Comparison of ENCODE assay signal across 20 mouse cellular contexts in the genomic region with DNA sequence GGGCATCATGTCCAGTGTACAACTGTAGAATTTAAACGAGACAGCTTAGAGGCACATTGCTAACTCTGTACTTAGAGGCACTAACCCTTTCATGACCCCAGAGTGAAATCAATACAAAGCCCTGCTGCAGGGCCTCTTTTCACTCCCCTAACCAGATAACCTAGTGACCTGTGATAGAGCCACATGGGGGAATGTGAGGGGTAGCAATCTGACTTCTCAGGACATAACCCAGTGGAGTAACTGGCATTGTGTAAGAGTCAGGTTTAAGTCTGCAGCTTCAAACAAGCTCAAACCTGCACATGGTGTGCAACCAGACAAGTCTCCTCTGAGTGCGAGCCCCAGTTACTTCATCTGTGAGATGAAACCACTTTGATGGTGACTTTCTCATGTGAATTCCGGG.
DNase-seq lines count a peak whose midpoint lies in the region; ATAC-seq and TF ChIP-seq lines count a peak whose summit lies in the region.
"Had no signal": no experiment of that assay in that cellular context is flagged by ENCODE, and none has a peak within 500 bp of the region (broad histone marks: within the 10 kb centered on the region; RNA-seq: fewer than 3 reads in every experiment).

No protein-coding gene starts in this region.

- DNase-seq in embryonic facial prominence, embryonic 10.5 days (ENCODE audit: low spot score), result no peak
- no peak for DNase-seq in embryonic facial prominence, embryonic 11.5 days (ENCODE audit: low spot score)
- DNase-seq in liver, embryonic 14.5 days (ENCODE audit: low read depth in 3 of 3, low spot score in 3 of 3), result peak in 2 of 3 experiments; percentile 11 to 31
- no peak for DNase-seq in kidney, postnatal 10 days
- no peak for DNase-seq in kidney, postnatal 4 days
- DNase-seq: cerebellum, adult 2 months; gastrocnemius, postnatal 14 days; heart, adult 2 months; kidney, adult 8-10 months; kidney, postnatal 25 days; lung, adult 18-20 months; lung, postnatal 14 days; right cerebral cortex, adult 18-20 months; thymus, adult 18-20 months; thymus, postnatal 4 days had no signal

- H3K27me3 ChIP-seq in intestine, embryonic 15.5 days (replicated peaks), result no peaks in the 10 kb centered on the region
- H3K27me3 ChIP-seq in intestine, embryonic 16.5 days (replicated peaks; ENCODE audit: control insufficient read depth, insufficient read depth, low read length), result no peaks in the 10 kb centered on the region
- no peaks in the 10 kb centered on the region for H3K27me3 ChIP-seq in embryonic facial prominence, embryonic 10.5 days (replicated peaks; ENCODE audit: low read depth, poor library complexity, severe bottlenecking)
- no peaks in the 10 kb centered on the region for H3K27me3 ChIP-seq in embryonic facial prominence, embryonic 11.5 days (ENCODE audit: control insufficient read depth, insufficient read depth, low read length)
- no peaks in the 10 kb centered on the region for H3K27me3 ChIP-seq in liver, embryonic 14.5 days (ENCODE audit: control insufficient read depth, insufficient read depth, low read length)
- H3K27me3 ChIP-seq: forebrain, embryonic 13.5 days; megakaryocyte, embryonic 14.5 days had no signal

- peak; percentile 12; the same call in 1 of the 2 replicates for ATAC-seq in intestine, embryonic 15.5 days
- ATAC-seq in intestine, embryonic 16.5 days, result no peak
- ATAC-seq in embryonic facial prominence, embryonic 11.5 days (replicated peaks; ENCODE audit: insufficient number of reproducible peaks, low FRiP score, low TSS enrichment, low read depth), result no peak
- ATAC-seq in liver, embryonic 14.5 days (ENCODE audit: insufficient read depth), result peak; percentile 57
- ATAC-seq: forebrain, embryonic 13.5 days had no signal

- 36% methylated on average over 3 of the region's 3 CpGs for WGBS in intestine, embryonic 15.5 days
- 44% methylated on average over 3 of the region's 3 CpGs for WGBS in intestine, embryonic 16.5 days
- 53% methylated on average over 3 of the region's 3 CpGs for WGBS in embryonic facial prominence, embryonic 10.5 days
- 54% methylated on average over 3 of the region's 3 CpGs for WGBS in embryonic facial prominence, embryonic 11.5 days
- WGBS in liver, embryonic 14.5 days (ENCODE audit: insufficient replicate concordance), result 28% methylated on average over 3 of the region's 3 CpGs

- H3K4me2 ChIP-seq in intestine, embryonic 15.5 days (replicated peaks), result no peak overlapping the region
- no peak overlapping the region for H3K4me2 ChIP-seq in intestine, embryonic 16.5 days (ENCODE audit: low read depth, low read length)
- no peak overlapping the region for H3K4me2 ChIP-seq in embryonic facial prominence, embryonic 11.5 days (ENCODE audit: low read depth, low read length)
- H3K4me2 ChIP-seq in liver, embryonic 14.5 days (ENCODE audit: low read depth), result no peak overlapping the region
- H3K4me2 ChIP-seq: forebrain, embryonic 13.5 days had no signal

- H3K27ac ChIP-seq in intestine, embryonic 15.5 days, result no peak overlapping the region
- no peak overlapping the region for H3K27ac ChIP-seq in intestine, embryonic 16.5 days (ENCODE audit: low read length)
- H3K27ac ChIP-seq in embryonic facial prominence, embryonic 10.5 days (replicated peaks), result peak overlapping the region; percentile 69
- H3K27ac ChIP-seq in embryonic facial prominence, embryonic 11.5 days (replicated peaks; ENCODE audit: low read depth, low read length), result 0 out of 2 replicates have a peak overlapping the region, but pooled peaks have one; percentile 0
- H3K27ac ChIP-seq in liver, embryonic 14.5 days, result no peak overlapping the region
- H3K27ac ChIP-seq: forebrain, embryonic 13.5 days; heart, adult 2 months; limb, embryonic 10.5 days had no signal

- no peak overlapping the region for H3K4me3 ChIP-seq in intestine, embryonic 15.5 days (replicated peaks)
- H3K4me3 ChIP-seq in intestine, embryonic 16.5 days (ENCODE audit: low read length), result no peak overlapping the region
- no peak overlapping the region for H3K4me3 ChIP-seq in embryonic facial prominence, embryonic 10.5 days
- H3K4me3 ChIP-seq in embryonic facial prominence, embryonic 11.5 days (ENCODE audit: low read depth, low read length), result no peak overlapping the region
- H3K4me3 ChIP-seq in liver, embryonic 14.5 days (ENCODE audit: insufficient read depth in 1 of 2, low read depth in 2 of 2, low read length in 2 of 2), result no peak overlapping the region
- H3K4me3 ChIP-seq: forebrain, embryonic 13.5 days; heart, adult 2 months; limb, embryonic 10.5 days; megakaryocyte, embryonic 14.5 days had no signal

- no peak for TF ChIP-seq EP300 in liver, embryonic 14.5 days (IDR thresholded peaks at IDR 0.05; ENCODE audit: low read depth)

- no peaks in the 10 kb centered on the region for H3K36me3 ChIP-seq in intestine, embryonic 15.5 days
- H3K36me3 ChIP-seq in intestine, embryonic 16.5 days (ENCODE audit: control insufficient read depth, insufficient read depth, low read length), result no peaks in the 10 kb centered on the region
- H3K36me3 ChIP-seq in embryonic facial prominence, embryonic 10.5 days (replicated peaks), result no peaks in the 10 kb centered on the region
- no peaks in the 10 kb centered on the region for H3K36me3 ChIP-seq in embryonic facial prominence, embryonic 11.5 days (replicated peaks; ENCODE audit: control insufficient read depth, insufficient read depth, low read depth, low read length)
- no peaks in the 10 kb centered on the region for H3K36me3 ChIP-seq in liver, embryonic 14.5 days (replicated peaks; ENCODE audit: control insufficient read depth, insufficient read depth, low read depth)
- H3K36me3 ChIP-seq: limb, embryonic 10.5 days had no signal

- no peak for TF ChIP-seq CTCF in liver, embryonic 14.5 days (IDR thresholded peaks at IDR 0.05; ENCODE audit: low read depth)

- H3K9me3 ChIP-seq in intestine, embryonic 15.5 days, result no peaks in the 10 kb centered on the region
- no peaks in the 10 kb centered on the region for H3K9me3 ChIP-seq in intestine, embryonic 16.5 days (ENCODE audit: control insufficient read depth, low read length)
- H3K9me3 ChIP-seq in embryonic facial prominence, embryonic 10.5 days, result no peaks in the 10 kb centered on the region
- H3K9me3 ChIP-seq in embryonic facial prominence, embryonic 11.5 days (replicated peaks; ENCODE audit: control insufficient read depth, low read length), result no peaks in the 10 kb centered on the region
- no peaks in the 10 kb centered on the region for H3K9me3 ChIP-seq in liver, embryonic 14.5 days (ENCODE audit: control insufficient read depth, low read length)
- H3K9me3 ChIP-seq: forebrain, embryonic 13.5 days; limb, embryonic 10.5 days had no signal

- no peak overlapping the region for H3K9ac ChIP-seq in intestine, embryonic 15.5 days
- no peak overlapping the region for H3K9ac ChIP-seq in intestine, embryonic 16.5 days (ENCODE audit: low read depth, low read length)
- no peak overlapping the region for H3K9ac ChIP-seq in embryonic facial prominence, embryonic 11.5 days (replicated peaks; ENCODE audit: low read length)
- H3K9ac ChIP-seq in liver, embryonic 14.5 days (replicated peaks), result no peak overlapping the region
- H3K9ac ChIP-seq: forebrain, embryonic 13.5 days had no signal

- H3K4me1 ChIP-seq in intestine, embryonic 15.5 days (replicated peaks), result no peaks in the 10 kb centered on the region
- no peaks in the 10 kb centered on the region for H3K4me1 ChIP-seq in intestine, embryonic 16.5 days (ENCODE audit: control insufficient read depth, insufficient read depth, low read length)
- peaks cover 17% of the 10 kb centered on the region for H3K4me1 ChIP-seq in embryonic facial prominence, embryonic 10.5 days
- no peaks in the 10 kb centered on the region for H3K4me1 ChIP-seq in embryonic facial prominence, embryonic 11.5 days (ENCODE audit: control insufficient read depth, insufficient read depth, low read length)
- H3K4me1 ChIP-seq in liver, embryonic 14.5 days (replicated peaks; ENCODE audit: control insufficient read depth in 2 of 2, insufficient read depth in 2 of 2, low read length in 1 of 2), result peaks cover 0 to 3% of the 10 kb centered on the region in 2 experiments; a peak in 2 of 4 replicates
- H3K4me1 ChIP-seq: forebrain, embryonic 13.5 days; megakaryocyte, embryonic 14.5 days had no signal

Comparison
In these comparisons a context has a peak if more than half of its experiments do, and no peak if none do; other contexts are left out.
1. ATAC-seq: peak in intestine, embryonic 15.5 days (single experiment) and liver, embryonic 14.5 days (single experiment); none in intestine, embryonic 16.5 days (single experiment) and embryonic facial prominence, embryonic 11.5 days (single experiment).
2. H3K27ac ChIP-seq: peak in embryonic facial prominence, embryonic 10.5 days (single experiment) and embryonic facial prominence, embryonic 11.5 days (single experiment); none in intestine, embryonic 15.5 days (single experiment), intestine, embryonic 16.5 days (single experiment) and liver, embryonic 14.5 days (single experiment).
3. DNase-seq: peak in liver, embryonic 14.5 days (2 of 3); none in embryonic facial prominence, embryonic 10.5 days (single experiment), embryonic facial prominence, embryonic 11.5 days (single experiment), kidney, postnatal 10 days (single experiment) and kidney, postnatal 4 days (0 of 2).